Mouse (Mus musculus) cerebellum, postnatal 25 days (tissue): ENCODE results near the gene Hmg20b.
A peak's percentile ranks its signal among the peaks of the same experiment; 100 is the strongest.

Experiments used
- DNase-seq, 2 experiments: peaks; one replicate each; pipeline ENCODE4 v3.0.0; 2021; ENCODE audit warnings: mixed read lengths in 2 of 2

Hmg20b gene

GRCm38 (mm10) chr10:81325781-81326180, 24.5 kb downstream of the Hmg20b start:
- peak in 1 of 2 experiments; percentile 28 for DNase-seq

GRCm38 (mm10) chr10:81325176-81325575, 25.1 kb downstream of the Hmg20b start:
- peak in 1 of 2 experiments; percentile 26 for DNase-seq

DNA sequence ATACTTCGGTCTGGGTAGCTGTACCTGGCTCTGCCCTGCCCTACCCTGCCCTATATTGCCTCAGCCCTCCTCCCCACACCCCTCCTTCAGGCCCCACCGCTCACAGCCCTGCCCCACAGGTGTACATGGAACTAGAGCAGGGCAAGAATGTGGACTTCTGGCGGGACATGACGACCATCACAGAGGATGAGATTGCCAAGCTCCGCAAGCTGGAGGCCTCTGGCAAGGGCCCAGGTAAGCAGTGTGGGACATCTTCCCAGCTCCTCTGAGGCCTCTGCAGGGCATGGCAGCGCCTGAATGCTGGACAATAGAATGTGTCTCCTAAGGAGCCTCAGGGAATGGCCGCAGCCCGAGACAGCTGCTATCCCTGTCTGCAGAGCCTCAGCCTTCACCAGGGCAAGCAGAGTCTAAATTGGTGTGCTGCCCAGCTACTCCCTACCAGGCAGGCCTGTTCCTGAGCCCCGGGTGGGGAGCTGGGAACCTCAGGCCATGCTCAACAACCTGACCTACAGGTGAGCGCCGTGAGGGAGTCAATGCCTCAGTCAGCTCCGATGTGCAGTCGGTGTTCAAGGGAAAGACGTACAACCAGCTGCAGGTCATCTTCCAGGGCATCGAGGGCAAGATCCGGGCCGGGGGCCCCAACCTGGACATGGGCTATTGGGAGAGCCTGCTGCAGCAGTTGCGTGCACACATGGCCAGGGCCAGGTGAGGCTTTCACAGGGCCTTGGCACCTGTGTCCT, 26.3 kb downstream of the Hmg20b start:
- DNase-seq, result peak in 1 of 2 experiments; percentile 45

GRCm38 (mm10) chr10:81323141-81323775, 27.0 kb downstream of the Hmg20b start:
- no peak for DNase-seq

DNA sequence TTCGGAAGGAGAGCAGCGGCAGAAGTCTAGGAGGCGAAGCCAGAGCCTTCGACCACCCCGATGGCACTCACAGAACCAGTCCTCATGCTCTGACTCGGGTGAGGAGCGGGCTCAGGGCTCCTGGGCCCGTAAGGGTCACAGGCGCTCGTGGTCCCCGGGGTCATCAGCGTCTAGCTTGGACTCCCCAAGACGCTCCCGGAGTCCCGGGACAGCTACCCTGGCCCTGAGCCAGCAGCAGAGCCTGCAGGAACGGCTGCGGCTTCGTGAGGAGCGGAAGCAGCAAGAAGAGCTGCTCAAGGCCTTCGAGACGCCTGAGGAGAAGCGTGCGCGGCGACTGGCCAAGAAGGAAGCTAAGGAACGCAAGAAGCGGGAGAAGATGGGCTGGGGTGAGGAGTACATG, 27.8 kb downstream of the Hmg20b start:
- peak; percentile 12 to 59 for DNase-seq

GRCm38 (mm10) chr10:81321436-81321835, 28.8 kb downstream of the Hmg20b start:
- no peak for DNase-seq

DNA sequence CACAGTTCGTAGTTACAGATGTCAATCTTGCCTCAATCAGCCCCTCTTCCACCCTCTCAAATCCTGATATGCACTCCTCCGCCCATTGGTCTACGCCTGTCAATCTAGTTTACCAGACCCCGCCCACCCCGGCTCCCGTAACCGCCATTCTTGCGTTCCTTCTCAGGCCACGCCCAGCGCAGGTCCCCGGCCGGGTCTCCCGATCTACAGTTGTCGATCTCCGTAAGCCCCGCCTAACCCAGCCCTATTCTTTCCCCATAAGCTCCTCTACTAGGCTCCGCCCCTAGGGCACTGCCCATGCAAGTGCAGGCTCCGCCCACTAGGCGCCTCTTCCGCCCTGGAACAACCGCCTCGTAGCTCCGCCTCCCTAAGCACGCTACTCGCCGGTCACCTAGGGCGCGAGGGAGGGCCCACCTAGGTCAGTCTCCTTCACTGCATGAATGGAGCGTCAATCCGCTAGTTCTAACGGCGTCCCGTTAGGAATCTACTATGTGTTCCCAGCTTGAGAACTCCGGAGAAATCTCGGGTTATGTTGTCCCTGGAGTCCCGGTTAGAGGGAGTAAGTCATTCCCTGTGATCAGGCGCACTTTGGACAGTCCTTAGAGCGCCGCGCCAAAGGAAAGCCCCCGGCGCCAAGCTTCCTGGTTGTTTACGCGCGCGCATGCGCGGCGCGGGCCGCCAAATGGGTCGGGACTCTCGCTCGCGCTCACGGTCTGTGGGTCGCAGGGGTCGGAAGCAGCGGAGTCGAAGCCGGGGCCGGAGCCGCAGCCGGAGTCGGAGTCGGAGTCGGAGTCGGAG, 29.5 kb downstream of the Hmg20b start, which contains the start of gene Cactin:
Cactin (plus strand) TSS at position 554 of the 798 bp plus-strand sequence.
- DNase-seq, result peak; percentile 96 to 99

DNA sequence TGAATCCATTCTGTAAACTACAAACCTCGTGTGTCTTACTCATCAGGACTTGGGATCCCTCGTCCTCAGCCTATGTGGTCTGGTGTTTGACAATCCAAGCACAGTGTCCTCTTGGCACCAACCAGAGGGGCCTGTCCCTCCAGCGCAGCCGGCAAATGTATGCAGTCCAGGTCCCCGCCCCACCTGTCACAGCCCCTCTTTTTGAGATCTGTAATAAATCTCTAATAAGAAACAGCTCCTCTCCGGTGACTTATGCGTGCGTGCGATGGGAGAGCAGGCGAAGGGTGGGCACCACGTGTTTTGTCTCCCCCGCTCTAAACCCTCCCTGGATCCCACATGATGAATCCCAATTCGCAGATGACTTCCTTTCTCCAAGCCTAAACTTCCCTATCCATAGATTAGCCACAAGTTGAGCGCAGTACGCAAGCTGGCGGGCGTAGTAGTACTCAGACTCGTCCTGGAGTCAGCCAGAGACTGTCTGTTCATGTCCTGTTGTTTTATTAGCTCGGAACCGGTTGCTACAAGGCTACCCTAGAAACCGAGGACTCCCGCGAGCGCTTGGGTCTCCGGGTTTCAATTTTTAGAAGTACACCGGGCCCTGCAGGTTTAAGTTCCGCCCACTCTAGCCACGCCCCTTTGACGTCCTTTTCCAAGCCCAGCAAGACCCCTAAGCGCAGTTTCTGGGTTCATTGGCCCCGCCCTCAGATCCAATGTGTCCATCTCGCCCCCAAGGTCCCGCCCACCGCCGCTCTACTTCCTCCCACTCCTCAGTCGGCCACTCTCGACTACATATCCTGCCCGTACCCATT, 30.3 kb downstream of the Hmg20b start:
- peak in 1 of 2 experiments; percentile 53 for DNase-seq

DNA sequence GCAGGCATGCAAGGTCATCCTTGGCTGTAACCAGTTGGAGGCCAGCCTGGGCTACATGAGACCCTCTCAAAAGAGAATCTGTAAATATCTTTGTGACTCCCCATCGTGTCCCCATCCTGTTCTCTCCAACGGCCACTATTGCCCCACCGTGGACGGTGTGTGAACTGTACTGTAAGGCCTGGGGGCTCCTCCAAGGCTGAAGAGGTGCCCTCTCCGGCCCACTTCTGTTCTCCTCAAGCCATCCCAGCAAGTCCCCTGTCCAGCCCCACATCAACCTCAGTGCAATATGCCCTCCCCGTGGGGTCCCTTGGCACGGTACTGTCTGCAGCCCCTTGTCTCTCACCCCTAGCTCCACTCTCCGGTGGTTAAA, 31.0 kb downstream of the Hmg20b start:
- peak in 1 of 2 experiments; percentile 53 for DNase-seq

DNA sequence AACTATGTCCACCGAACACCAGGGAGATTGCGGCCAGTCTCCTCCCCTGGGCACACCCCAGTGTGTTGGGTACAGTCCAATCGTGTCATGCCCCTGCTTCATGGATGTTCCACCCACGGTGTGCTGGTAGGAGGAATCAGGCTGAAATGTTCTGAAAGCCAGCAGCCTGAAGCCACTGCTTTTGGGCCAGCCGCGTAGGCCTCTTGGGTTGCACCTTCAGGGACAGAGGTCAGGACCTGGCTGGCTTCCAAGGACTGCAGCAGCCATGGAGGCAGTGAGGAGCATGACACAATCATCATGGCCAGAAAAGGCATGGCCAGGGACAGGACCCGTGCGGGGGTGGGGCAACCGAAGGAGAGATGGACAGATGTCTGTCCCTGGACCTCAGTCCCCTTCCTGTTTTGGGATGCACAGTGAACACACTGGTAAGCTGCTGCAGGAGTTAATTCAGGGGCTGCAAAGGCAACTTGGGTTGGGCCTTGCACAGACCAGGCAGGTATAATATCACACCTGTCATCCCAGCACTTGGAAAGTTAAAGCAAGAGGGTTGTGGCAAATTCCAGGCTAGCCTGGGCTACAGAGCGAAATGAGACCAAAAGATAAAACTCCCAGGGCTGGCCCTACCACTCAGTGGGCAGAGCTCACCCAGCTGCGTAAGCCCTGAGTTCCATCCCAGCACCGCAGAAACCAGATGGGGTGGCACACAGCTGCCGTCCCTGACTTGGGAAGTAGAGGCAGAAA, 31.5 kb downstream of the Hmg20b start:
- peak; percentile 45 to 71 for DNase-seq

DNA sequence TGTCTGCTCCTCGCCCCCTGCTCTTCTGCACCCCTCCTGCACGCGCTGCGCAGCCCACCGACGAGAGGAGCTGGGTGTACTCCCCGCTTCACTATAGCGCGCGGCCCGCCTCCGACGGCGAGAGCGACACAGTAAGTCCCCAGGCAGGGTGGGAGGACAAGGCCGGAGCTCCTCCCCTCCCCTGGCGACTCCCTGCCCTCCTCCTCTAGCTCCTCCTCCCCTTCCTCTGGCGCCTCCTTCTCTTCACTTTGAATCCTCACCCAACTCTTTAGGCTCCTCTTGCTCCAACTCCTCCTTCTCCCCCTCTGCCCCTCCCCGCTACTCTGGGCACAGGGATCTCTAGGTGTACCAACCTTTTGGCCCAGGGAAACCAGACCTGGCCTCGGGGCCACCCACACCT, 33.0 kb downstream of the Hmg20b start:
- peak; percentile 43 to 46 for DNase-seq

DNA sequence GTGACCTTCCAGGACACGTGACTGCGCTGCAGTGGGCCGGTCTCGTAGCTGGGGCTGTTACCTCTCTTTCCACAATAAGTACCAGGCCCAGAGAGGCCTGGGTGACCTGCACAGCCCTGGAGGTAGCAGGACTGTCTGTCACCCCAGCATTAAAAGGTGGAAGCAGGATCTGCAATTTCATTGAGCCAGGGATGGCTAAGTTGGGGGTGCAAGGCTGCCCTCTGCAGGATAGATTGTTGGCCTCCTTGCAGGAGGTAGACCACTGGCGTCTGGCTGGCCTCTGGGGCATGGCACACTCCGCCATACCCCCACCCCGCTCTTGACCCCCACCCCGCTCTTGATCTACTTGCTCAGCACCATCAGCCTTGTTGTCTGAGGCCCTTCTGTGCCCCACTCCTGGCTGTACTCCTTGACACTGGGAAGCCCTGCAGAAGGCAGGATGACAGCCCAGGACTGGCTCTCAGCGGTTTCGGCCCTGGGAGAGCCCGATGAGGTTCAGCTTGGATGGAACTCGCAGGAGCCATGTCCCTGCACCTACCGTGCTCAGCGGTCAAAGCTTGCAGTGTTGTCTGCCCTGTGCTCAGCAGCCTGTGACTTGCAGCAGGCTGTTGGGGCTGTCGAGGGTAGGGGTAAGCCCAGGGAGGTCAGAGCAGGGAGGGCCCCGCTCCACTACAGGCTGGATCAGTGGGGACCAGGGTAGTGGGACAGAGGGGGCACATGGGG, 33.8 kb downstream of the Hmg20b start:
- DNase-seq, result peak; percentile 52 to 63

GRCm38 (mm10) chr10:81315587-81315986, 34.7 kb downstream of the Hmg20b start:
- DNase-seq, result no peak

- peak in 1 of 2 experiments; percentile 27 for DNase-seq
Measured at GRCm38 (mm10) chr10:81314201-81314600, 36.1 kb downstream of the Hmg20b start.

GRCm38 (mm10) chr10:81313581-81313980, 36.7 kb downstream of the Hmg20b start:
- DNase-seq, result peak; percentile 25 to 55

GRCm38 (mm10) chr10:81309571-81309970, 40.7 kb downstream of the Hmg20b start:
- no peak for DNase-seq

GRCm38 (mm10) chr10:81306837-81307682, 43.2 kb downstream of the Hmg20b start:
- no peak for DNase-seq

- DNase-seq, result no peak
Measured at GRCm38 (mm10) chr10:81306173-81306668, 44.1 kb downstream of the Hmg20b start.

- DNase-seq, result peak; percentile 74 to 78
Measured at GRCm38 (mm10) chr10:81305663-81306062, 44.6 kb downstream of the Hmg20b start.
